Mouse (Mus musculus) heart, embryonic 11.5 days (tissue): ENCODE measurements around the gene Tut4. TPM values are rescaled to one million over a fixed set of nuclear protein-coding genes. Genes with fewer than 3 reads are reported as not detected.

Experiments
- ATAC-seq: fragments of 200-750 bp; cut with Nextera tagmentation; replicated peaks from 2 replicates; pipeline ENCODE4 v1.8.0; 2017; ENCODE audit warnings: moderate library complexity; ENCODE audit not compliant: insufficient number of reproducible peaks, low FRiP score, low TSS enrichment
- H3K27ac ChIP-seq: fragments of 300-500 bp; sonication (generic); 2 replicates; pipeline ENCODE4 v1.5.1; 2014; ENCODE audit warnings: mild to moderate bottlenecking, low read depth, low read length
- H3K27me3 ChIP-seq: fragments of 300-500 bp; sonication (generic); 2 replicates; pipeline ENCODE4 v1.6.1; 2014; ENCODE audit warnings: mild to moderate bottlenecking, low read length, mixed read lengths; ENCODE audit not compliant: control insufficient read depth, insufficient read depth
- H3K36me3 ChIP-seq: fragments of 300-500 bp; sonication (generic); 2 replicates; pipeline ENCODE4 v1.6.1; 2014; ENCODE audit warnings: mild to moderate bottlenecking, low read length, moderate library complexity, mixed read lengths; ENCODE audit not compliant: control insufficient read depth, insufficient read depth
- H3K4me1 ChIP-seq: fragments of 300-500 bp; sonication (generic); 2 replicates; pipeline ENCODE4 v1.6.1; 2014; ENCODE audit warnings: low read length; ENCODE audit not compliant: control insufficient read depth, insufficient read depth
- H3K4me2 ChIP-seq: fragments of 300-500 bp; sonication (generic); 2 replicates; pipeline ENCODE4 v1.6.1; 2014; ENCODE audit warnings: mild to moderate bottlenecking, moderate library complexity
- H3K4me3 ChIP-seq: fragments of 300-500 bp; sonication (generic); 2 replicates; pipeline ENCODE4 v1.5.1; 2014; ENCODE audit warnings: low read depth, low read length
- H3K9ac ChIP-seq: fragments of 300-500 bp; sonication (generic); 2 replicates; pipeline ENCODE4 v1.6.1; 2014; ENCODE audit warnings: mild to moderate bottlenecking, low read depth, low read length, moderate library complexity
- H3K9me3 ChIP-seq: fragments of 300-500 bp; sonication (generic); replicated peaks from 2 replicates; pipeline ENCODE4 v1.6.1; 2016; ENCODE audit warnings: low read length; ENCODE audit not compliant: control insufficient read depth
- WGBS: fragments of 180-500 bp; shearing (Covaris S2); extraction: QIAGEN DNeasy Blood & Tissue Kit; methylation state at CpG from one replicate; pipeline ENCODE4 v1.1.7; 2014; ENCODE audit not compliant: insufficient replicate concordance; 5-methylcytosine and 5-hydroxymethylcytosine counted together
- polyA plus RNA-seq: library from polyadenylated mRNA; unstranded; fragments of >200 nt; fragmentation: Nextera tagmentation; extraction: Ambion mirVana; gene quantifications from 2 replicates; pipeline ENCODE4 v1.2.1, GENCODE M21; 2014

Tut4 gene
- 48.5 and 56.1 TPM in 2 replicates for polyA plus RNA-seq

- ATAC-seq = peak; percentile 87
- Histone ChIP-seq H3K9ac (peak within 1 kb of the TSS; percentile 97), H3K4me1 (peaks cover 4% of the 10 kb centered on the region; the same call in 1 of the 2 replicates), H3K27me3 (no peaks in the 10 kb centered on the region), H3K9me3 (no peaks in the 10 kb centered on the region), H3K27ac (peak within 1 kb of the TSS; percentile 98), H3K4me3 (peak within 1 kb of the TSS; percentile 99), H3K4me2 (peak within 1 kb of the TSS; percentile 90), H3K36me3 (no peaks in the 10 kb centered on the region)
- under 1% methylated on average over 77 of the region's 97 CpGs for whole genome bisulfite sequencing
Observed at GRCm38 (mm10) chr4:108459231-108460155, at the start of gene Tut4. TSS of gene Tut4 (plus strand) at chr4:108459426.

GRCm38 (mm10) chr4:108424587-108424986 is 34.6 kb upstream of the Tut4 start:
- Histone ChIP-seq H3K36me3 (no peaks in the 10 kb centered on the region), H3K4me3 (no peak overlapping the region), H3K4me2 (no peak overlapping the region), H3K27ac (no peak overlapping the region), H3K9me3 (no peaks in the 10 kb centered on the region), H3K9ac (no peak overlapping the region), H3K4me1 (peaks cover 6% of the 10 kb centered on the region; the same call in 1 of the 2 replicates), H3K27me3 (no peaks in the 10 kb centered on the region)
- no peak for ATAC-seq
- 69% methylated on average over 2 of the region's 2 CpGs for WGBS

GRCm38 (mm10) chr4:108427719-108428340 is 31.4 kb upstream of the Tut4 start:
- Histone ChIP-seq H3K4me2 (no peak overlapping the region), H3K4me3 (no peak overlapping the region), H3K4me1 (peaks cover 14% of the 10 kb centered on the region), H3K27me3 (no peaks in the 10 kb centered on the region), H3K9me3 (no peaks in the 10 kb centered on the region), H3K36me3 (no peaks in the 10 kb centered on the region), H3K9ac (no peak overlapping the region), H3K27ac (no peak overlapping the region)
- no peak for ATAC-seq
- 52% methylated on average over 11 of the region's 11 CpGs for WGBS

- no peak for ATAC-seq
- no peak overlapping the region for H3K4me3 ChIP-seq
- no peaks in the 10 kb centered on the region for H3K9me3 ChIP-seq
- no peaks in the 10 kb centered on the region for H3K27me3 ChIP-seq
- H3K4me1 ChIP-seq = peaks cover 14% of the 10 kb centered on the region
- H3K27ac ChIP-seq = no peak overlapping the region
- WGBS = 74% methylated on average over 6 of the region's 6 CpGs
- no peaks in the 10 kb centered on the region for H3K36me3 ChIP-seq
- no peak overlapping the region for H3K4me2 ChIP-seq
- H3K9ac ChIP-seq = no peak overlapping the region
Observed at GRCm38 (mm10) chr4:108428341-108428721, 30.9 kb upstream of the Tut4 start.

DNA sequence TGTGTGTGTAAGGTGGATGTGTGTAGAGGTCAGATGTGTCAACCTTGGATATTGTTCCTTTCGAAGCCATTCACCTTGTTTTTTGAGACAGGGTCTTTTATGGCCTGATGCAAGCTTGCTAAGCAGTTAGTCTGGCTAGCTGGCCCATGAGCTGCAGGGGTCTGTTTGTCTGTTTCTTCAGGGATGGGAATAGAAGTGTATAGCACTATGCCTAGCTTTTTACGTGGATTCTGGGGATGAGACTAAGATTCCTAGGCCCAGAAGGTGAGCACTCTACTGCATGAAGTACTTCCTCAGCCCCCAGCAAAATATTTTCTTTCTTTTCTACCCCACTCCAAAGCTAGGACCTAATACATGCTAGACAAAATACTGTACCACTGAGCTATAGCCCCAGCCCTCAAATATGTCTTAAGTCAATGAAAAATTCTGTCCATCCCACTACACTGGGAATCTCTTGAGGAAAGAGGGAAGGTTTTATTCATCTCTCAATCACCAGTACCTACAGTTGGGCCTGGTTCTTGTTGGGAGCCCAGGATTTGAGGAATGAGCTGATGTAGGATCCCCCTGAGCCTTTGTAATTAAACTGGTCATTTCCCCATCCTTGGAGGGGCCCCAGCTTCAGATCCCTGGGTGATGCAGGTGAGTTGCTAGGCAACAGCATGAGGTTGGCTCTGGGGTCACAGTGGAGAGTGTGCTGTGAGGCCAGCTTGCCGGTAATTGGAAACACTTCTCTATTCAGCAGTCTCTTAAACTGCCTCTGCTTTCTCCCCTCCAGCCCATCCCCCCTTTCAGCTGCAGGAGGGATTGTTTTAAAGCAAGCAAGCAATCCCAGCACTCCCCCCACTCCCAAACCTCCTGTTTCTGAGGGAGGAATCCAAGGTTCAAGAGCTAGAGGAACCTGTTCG is 28.3 kb upstream of the Tut4 start:
- H3K9me3 ChIP-seq = no peaks in the 10 kb centered on the region
- peak overlapping the region; percentile 22; the same call in 1 of the 2 replicates for H3K27ac ChIP-seq
- H3K4me3 ChIP-seq = no peak overlapping the region
- WGBS = 45% methylated on average over 4 of the region's 4 CpGs
- ATAC-seq = peak; percentile 52; the same call in 1 of the 2 replicates
- no peaks in the 10 kb centered on the region for H3K27me3 ChIP-seq
- H3K36me3 ChIP-seq = no peaks in the 10 kb centered on the region
- H3K4me1 ChIP-seq = peaks cover 15% of the 10 kb centered on the region
- no peak overlapping the region; the same call in 1 of the 2 replicates for H3K9ac ChIP-seq
- H3K4me2 ChIP-seq = no peak overlapping the region

DNA sequence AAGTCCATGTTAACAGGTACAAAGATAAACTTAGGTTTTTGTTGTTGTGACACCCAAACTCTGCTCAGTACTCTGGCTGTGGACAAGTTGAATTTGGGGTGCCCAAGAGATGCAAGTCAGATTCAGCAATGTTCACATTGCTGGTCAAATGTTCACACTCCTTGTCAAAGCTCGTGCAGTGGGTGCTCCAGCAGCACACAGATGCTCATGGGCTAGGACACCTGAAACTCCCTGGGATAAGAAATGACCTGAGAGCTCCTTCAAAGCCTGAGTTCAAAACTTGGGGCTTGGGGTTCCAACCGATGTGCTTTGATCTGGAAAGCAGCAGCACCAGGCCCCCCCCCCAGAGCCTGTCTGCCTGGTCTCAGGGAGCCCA is 27.7 kb upstream of the Tut4 start:
- Histone ChIP-seq H3K9me3 (no peaks in the 10 kb centered on the region), H3K9ac (no peak overlapping the region; the same call in 1 of the 2 replicates), H3K4me1 (peaks cover 13% of the 10 kb centered on the region), H3K27ac (no peak overlapping the region; the same call in 1 of the 2 replicates), H3K27me3 (no peaks in the 10 kb centered on the region), H3K4me2 (no peak overlapping the region), H3K4me3 (no peak overlapping the region), H3K36me3 (no peaks in the 10 kb centered on the region)
- ATAC-seq = no peak
- 44% methylated on average over 2 of the region's 2 CpGs for WGBS

DNA sequence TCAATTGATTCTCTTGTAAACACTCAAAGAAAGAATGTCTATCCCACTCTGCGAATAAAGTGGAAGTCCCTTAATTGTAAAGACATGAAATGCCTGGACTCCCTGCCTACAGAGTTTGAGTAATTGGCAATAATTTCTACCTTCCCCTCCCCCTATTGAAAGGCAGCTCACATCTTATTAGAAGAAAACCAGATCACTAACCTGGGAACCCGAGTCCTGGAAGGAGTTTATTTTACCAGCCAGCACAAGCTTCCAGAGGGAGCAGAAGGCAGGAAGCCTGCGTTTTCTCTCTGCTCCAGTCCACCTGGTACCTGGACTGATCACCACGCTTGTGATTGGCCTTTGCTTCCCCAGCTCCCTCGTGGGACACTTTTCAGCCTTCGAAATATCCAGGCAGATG is 25.9 kb upstream of the Tut4 start:
- no peak overlapping the region for H3K27ac ChIP-seq
- H3K4me3 ChIP-seq = no peak overlapping the region
- H3K4me1 ChIP-seq = peaks cover 21% of the 10 kb centered on the region
- H3K36me3 ChIP-seq = no peaks in the 10 kb centered on the region
- no peaks in the 10 kb centered on the region for H3K9me3 ChIP-seq
- H3K27me3 ChIP-seq = no peaks in the 10 kb centered on the region
- H3K9ac ChIP-seq = no peak overlapping the region
- ATAC-seq = no peak
- H3K4me2 ChIP-seq = no peak overlapping the region
- 34% methylated on average over 6 of the region's 6 CpGs for WGBS

DNA sequence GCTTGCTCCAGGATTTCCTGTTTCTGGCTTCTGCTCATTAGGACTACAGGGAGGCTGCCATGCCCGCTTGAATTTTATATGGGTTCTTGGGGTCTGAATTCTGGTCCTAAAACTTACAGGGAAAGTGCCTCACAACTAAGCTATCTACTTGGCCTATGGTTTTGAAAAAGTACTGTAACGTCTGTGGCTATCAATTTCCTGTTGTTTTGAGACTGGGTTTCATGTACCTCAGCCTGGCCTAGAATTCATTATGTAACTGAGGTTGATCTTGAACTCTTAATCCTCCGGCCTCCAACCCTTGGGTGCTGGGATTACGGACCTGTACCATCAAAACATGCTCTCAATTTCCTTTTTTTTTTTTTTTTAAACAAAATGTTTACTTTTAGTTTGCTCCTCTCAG is 25.0 kb upstream of the Tut4 start:
- Histone ChIP-seq H3K9ac (no peak overlapping the region), H3K27ac (peak overlapping the region; percentile 29; the same call in 1 of the 2 replicates), H3K36me3 (no peaks in the 10 kb centered on the region), H3K4me2 (no peak overlapping the region), H3K9me3 (no peaks in the 10 kb centered on the region), H3K27me3 (no peaks in the 10 kb centered on the region), H3K4me3 (no peak overlapping the region), H3K4me1 (peaks cover 24% of the 10 kb centered on the region)
- WGBS = 64% methylated on average over 4 of the region's 4 CpGs
- no peak for ATAC-seq
